Mouse (Mus musculus) forebrain, embryonic 11.5 days (tissue): ENCODE measurements around the gene Sdk1. TPM values are rescaled to one million over a fixed set of nuclear protein-coding genes. Genes with fewer than 3 reads are reported as not detected.

Source experiments
- ATAC-seq: fragments of 200-750 bp; cut with Nextera tagmentation; replicated peaks from 2 replicates; pipeline ENCODE4 v1.8.0; 2017; ENCODE audit warnings: moderate TSS enrichment; ENCODE audit not compliant: low FRiP score
- DNase-seq: peaks from one replicate; pipeline ENCODE4 v3.0.0-alpha.2; 2017; ENCODE audit warnings: low spot score
- H3K27ac ChIP-seq: fragments of 300-500 bp; sonication (generic); 2 replicates; pipeline ENCODE4 v1.5.1; 2014; ENCODE audit warnings: low read depth, low read length
- H3K27me3 ChIP-seq: fragments of 300-500 bp; sonication (generic); 2 replicates; pipeline ENCODE4 v1.6.1; 2014; ENCODE audit warnings: mild to moderate bottlenecking, low read length, mixed read lengths; ENCODE audit not compliant: control insufficient read depth, insufficient read depth
- H3K36me3 ChIP-seq: fragments of 300-500 bp; sonication (generic); 2 replicates; pipeline ENCODE4 v1.6.1; 2014; ENCODE audit warnings: mild to moderate bottlenecking, low read length, moderate library complexity, mixed read lengths; ENCODE audit not compliant: control insufficient read depth, insufficient read depth
- H3K4me1 ChIP-seq: fragments of 300-500 bp; sonication (generic); replicated peaks from 2 replicates; pipeline ENCODE4 v1.6.1; 2014; ENCODE audit warnings: low read length, mixed read lengths; ENCODE audit not compliant: control insufficient read depth, insufficient read depth
- H3K4me2 ChIP-seq: fragments of 300-500 bp; sonication (generic); 2 replicates; pipeline ENCODE4 v1.6.1; 2014; ENCODE audit warnings: low read depth, mild to moderate bottlenecking, low read length, moderate library complexity, mixed read lengths; ENCODE audit not compliant: severe bottlenecking
- H3K4me3 ChIP-seq: fragments of 300-500 bp; sonication (generic); 2 replicates; pipeline ENCODE4 v1.5.1; 2014; ENCODE audit warnings: low read depth, low read length
- H3K9ac ChIP-seq: fragments of 300-500 bp; sonication (generic); 2 replicates; pipeline ENCODE4 v1.6.1; 2014; ENCODE audit warnings: low read length
- H3K9me3 ChIP-seq: fragments of 300-500 bp; sonication (generic); 2 replicates; pipeline ENCODE4 v1.6.1; 2016; ENCODE audit warnings: low read length, mixed read lengths; ENCODE audit not compliant: control insufficient read depth
- WGBS: fragments of 180-500 bp; shearing (Covaris S2); extraction: QIAGEN DNeasy Blood & Tissue Kit; methylation state at CpG from one replicate; pipeline ENCODE4 v1.1.7; 2014; 5-methylcytosine and 5-hydroxymethylcytosine counted together
- polyA plus RNA-seq: library from polyadenylated mRNA; unstranded; fragments of >200 nt; fragmentation: Nextera tagmentation; extraction: Ambion mirVana; gene quantifications from 2 replicates; pipeline ENCODE4 v1.2.1, GENCODE M21; 2014

Gene Sdk1
- polyA plus RNA-seq, 1 experiment from 2014 or later = 0.64 TPM

DNA sequence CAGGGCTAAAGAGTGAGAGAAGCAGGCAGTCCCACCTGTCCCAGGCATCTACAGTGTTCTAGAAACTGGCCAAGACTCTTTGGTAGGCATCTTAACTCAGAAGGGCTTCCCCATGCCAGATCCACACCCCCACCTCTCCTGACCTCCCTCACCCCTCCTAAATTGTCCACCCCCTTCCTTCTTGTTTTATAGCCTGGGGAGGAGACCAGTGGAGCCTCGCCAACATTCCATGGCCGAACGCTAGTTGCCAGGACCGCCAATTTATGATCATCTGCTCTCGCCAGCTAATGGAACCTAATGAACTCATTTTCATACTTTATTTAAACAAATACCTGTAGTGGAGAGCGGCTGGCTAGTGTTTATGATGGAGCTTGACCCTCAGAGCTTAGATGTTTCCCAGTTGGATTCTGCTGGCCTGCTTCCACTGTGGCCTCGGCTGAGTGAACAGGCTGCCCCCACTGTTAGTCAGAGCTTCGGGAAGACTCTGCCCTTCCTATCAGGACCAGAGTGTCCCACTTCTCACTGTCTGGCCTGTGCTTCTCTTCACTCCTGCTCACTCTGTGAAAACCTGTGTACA lies 800.0 kb downstream of the Sdk1 start:
- Histone ChIP-seq H3K36me3 (no peaks in the 10 kb centered on the region), H3K27me3 (no peaks in the 10 kb centered on the region), H3K9me3 (no peaks in the 10 kb centered on the region), H3K4me3 (no peak overlapping the region), H3K9ac (no peak overlapping the region), H3K4me2 (no peak overlapping the region), H3K4me1 (no peaks in the 10 kb centered on the region), H3K27ac (no peak overlapping the region)
- ATAC-seq = no peak
- DNase-seq = no peak
- 89% methylated on average over 8 of the region's 8 CpGs for WGBS

- H3K27ac ChIP-seq = no peak overlapping the region
- H3K9ac ChIP-seq = no peak overlapping the region
- H3K9me3 ChIP-seq = no peaks in the 10 kb centered on the region
- ATAC-seq = no peak
- H3K4me1 ChIP-seq = no peaks in the 10 kb centered on the region
- 79% methylated on average over 4 of the region's 4 CpGs for WGBS
- DNase-seq = no peak
- no peak overlapping the region for H3K4me3 ChIP-seq
- H3K4me2 ChIP-seq = no peak overlapping the region
- no peaks in the 10 kb centered on the region for H3K36me3 ChIP-seq
- no peaks in the 10 kb centered on the region for H3K27me3 ChIP-seq
Measured at GRCm38 (mm10) chr5:142061781-142062180, 820.5 kb downstream of the Sdk1 start.

GRCm38 (mm10) chr5:142071322-142071721 lies 830.0 kb downstream of the Sdk1 start:
- Histone ChIP-seq H3K9me3 (peaks cover 2% of the 10 kb centered on the region; the same call in 1 of the 2 replicates), H3K4me3 (no peak overlapping the region), H3K27me3 (no peaks in the 10 kb centered on the region), H3K4me2 (no peak overlapping the region), H3K4me1 (no peaks in the 10 kb centered on the region), H3K36me3 (no peaks in the 10 kb centered on the region), H3K27ac (no peak overlapping the region), H3K9ac (no peak overlapping the region)
- DNase-seq (no peak), ATAC-seq (no peak)
- 96% methylated on average over 3 of the region's 3 CpGs for WGBS

- H3K27ac ChIP-seq = no peak overlapping the region
- DNase-seq (no peak), ATAC-seq (no peak)
- no peaks in the 10 kb centered on the region for H3K4me1 ChIP-seq
- WGBS = 91% methylated on average over 3 of the region's 3 CpGs
- no peak overlapping the region for H3K4me2 ChIP-seq
- no peaks in the 10 kb centered on the region for H3K27me3 ChIP-seq
- no peak overlapping the region for H3K4me3 ChIP-seq
- H3K9ac ChIP-seq = no peak overlapping the region
- H3K9me3 ChIP-seq = peaks cover 2% of the 10 kb centered on the region; the same call in 1 of the 2 replicates
- no peaks in the 10 kb centered on the region for H3K36me3 ChIP-seq
Measured at GRCm38 (mm10) chr5:142073901-142074300, 832.6 kb downstream of the Sdk1 start.

DNA sequence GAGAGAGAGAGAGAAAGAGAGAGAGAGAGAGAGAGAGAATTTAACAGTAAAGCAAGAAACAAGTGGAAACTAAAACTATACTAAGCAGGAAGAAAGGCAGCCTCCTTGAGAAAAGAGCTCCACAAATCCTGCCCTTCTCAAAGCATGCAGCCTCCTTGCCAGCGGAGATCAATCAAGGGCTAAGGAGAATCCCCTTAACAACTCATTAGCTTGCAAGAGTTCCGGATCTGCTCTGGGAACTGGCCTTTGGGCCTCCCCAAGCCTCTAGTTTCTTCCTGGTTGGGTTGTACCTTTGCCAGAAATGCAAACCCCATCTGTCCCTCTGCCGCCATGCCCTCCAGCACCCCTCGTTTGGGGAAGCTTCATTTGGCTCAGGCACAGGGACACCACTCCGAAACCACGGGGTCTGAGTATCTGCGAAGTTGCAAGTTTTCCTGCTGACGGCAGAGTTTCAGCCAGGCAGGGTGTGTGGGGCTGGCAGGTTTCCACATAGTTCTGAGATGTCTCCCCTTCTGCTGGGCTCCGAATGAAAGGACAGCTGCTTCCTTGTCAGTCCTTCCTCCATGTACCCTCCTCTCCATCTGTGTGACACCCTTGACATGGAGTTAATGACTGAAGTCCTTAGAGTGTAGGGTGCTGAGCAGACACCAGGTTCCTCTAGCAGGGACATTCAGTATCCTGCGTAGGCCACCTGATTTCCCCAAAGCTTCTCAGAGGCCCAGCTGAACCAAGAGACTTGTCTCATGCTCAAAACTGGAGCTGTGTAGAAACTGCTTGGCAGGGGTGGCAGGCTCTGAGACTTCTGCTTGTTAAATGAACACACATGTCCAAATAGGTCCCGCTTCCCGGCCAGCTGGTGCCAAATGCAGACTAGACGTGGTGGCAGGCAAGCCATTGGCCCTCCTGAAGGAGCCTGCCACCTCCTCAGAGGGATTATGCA lies 833.5 kb downstream of the Sdk1 start:
- H3K4me3 ChIP-seq = no peak overlapping the region
- H3K27ac ChIP-seq = no peak overlapping the region
- 55% methylated on average over 13 of the region's 13 CpGs for WGBS
- no peaks in the 10 kb centered on the region for H3K9me3 ChIP-seq
- H3K4me2 ChIP-seq = no peak overlapping the region
- H3K9ac ChIP-seq = no peak overlapping the region
- H3K4me1 ChIP-seq = no peaks in the 10 kb centered on the region
- no peaks in the 10 kb centered on the region for H3K36me3 ChIP-seq
- H3K27me3 ChIP-seq = no peaks in the 10 kb centered on the region
- DNase-seq (no peak), ATAC-seq (no peak)

- Histone ChIP-seq H3K4me2 (no peak overlapping the region), H3K27me3 (no peaks in the 10 kb centered on the region), H3K4me1 (no peaks in the 10 kb centered on the region), H3K27ac (no peak overlapping the region), H3K9ac (no peak overlapping the region), H3K4me3 (no peak overlapping the region), H3K9me3 (no peaks in the 10 kb centered on the region), H3K36me3 (no peaks in the 10 kb centered on the region)
- ATAC-seq (no peak), DNase-seq (no peak)
- 97% methylated on average over 3 of the region's 3 CpGs for WGBS
Measured at GRCm38 (mm10) chr5:142080661-142081060, 839.4 kb downstream of the Sdk1 start.

GRCm38 (mm10) chr5:142081076-142081475 lies 839.8 kb downstream of the Sdk1 start:
- Histone ChIP-seq H3K4me2 (no peak overlapping the region), H3K4me1 (no peaks in the 10 kb centered on the region), H3K9ac (no peak overlapping the region), H3K4me3 (no peak overlapping the region), H3K27ac (no peak overlapping the region), H3K9me3 (no peaks in the 10 kb centered on the region), H3K36me3 (no peaks in the 10 kb centered on the region), H3K27me3 (no peaks in the 10 kb centered on the region)
- no peak for DNase-seq
- no peak for ATAC-seq
- 92% methylated on average over 3 of the region's 3 CpGs for WGBS

GRCm38 (mm10) chr5:142096377-142096841 lies 855.1 kb downstream of the Sdk1 start:
- DNase-seq = no peak
- H3K9ac ChIP-seq = no peak overlapping the region
- H3K4me1 ChIP-seq = no peaks in the 10 kb centered on the region
- H3K36me3 ChIP-seq = no peaks in the 10 kb centered on the region
- H3K4me3 ChIP-seq = no peak overlapping the region
- no peak overlapping the region for H3K27ac ChIP-seq
- 96% methylated on average over 11 of the region's 11 CpGs for WGBS
- no peaks in the 10 kb centered on the region for H3K9me3 ChIP-seq
- H3K4me2 ChIP-seq = no peak overlapping the region
- no peaks in the 10 kb centered on the region for H3K27me3 ChIP-seq
- ATAC-seq = no peak
